Mouse (Mus musculus): Measurements from ENCODE around the gene Mid1. TPM values are rescaled to one million over a fixed set of nuclear protein-coding genes. Genes with fewer than 3 reads are reported as not detected.

Gene Mid1
- polyA plus RNA-seq, 1 experiment, result 13.8 TPM

DNA sequence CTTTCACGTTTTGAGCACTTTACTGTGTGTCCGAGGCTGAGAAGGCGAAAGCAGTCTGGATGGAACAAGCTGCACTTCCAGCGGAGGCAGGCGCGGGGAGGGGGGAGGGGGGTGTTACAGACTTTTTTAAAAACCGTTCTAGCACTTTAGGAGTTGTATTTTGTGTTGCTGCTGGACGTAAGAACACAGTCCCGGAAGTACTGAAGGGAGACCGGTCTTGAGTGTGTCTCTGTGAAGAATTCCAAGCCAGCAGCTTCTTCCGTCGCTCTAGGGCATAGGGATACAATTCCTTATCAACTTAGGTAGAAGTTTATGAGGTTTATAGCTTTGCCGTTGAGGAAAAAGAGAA is 195.3 kb downstream of the Mid1 start:
- Histone ChIP-seq H3K4me3 (replicated peaks) (peak overlapping the region; percentile 89), H3K27me3 (replicated peaks) (peaks cover 39% of the 10 kb centered on the region), H3K9me3 (no peaks in the 10 kb centered on the region), H3K36me3 (replicated peaks; ENCODE audit: low read length) (no peaks in the 10 kb centered on the region), H3K4me1 (peaks cover 8% of the 10 kb centered on the region)
- no peak for TF ChIP-seq FLI1 (IDR thresholded peaks at IDR 0.05; ENCODE audit: low read length)
- no peak for TF ChIP-seq GATA1 (IDR thresholded peaks at IDR 0.05; ENCODE audit: borderline replicate concordance, low read length)

DNA sequence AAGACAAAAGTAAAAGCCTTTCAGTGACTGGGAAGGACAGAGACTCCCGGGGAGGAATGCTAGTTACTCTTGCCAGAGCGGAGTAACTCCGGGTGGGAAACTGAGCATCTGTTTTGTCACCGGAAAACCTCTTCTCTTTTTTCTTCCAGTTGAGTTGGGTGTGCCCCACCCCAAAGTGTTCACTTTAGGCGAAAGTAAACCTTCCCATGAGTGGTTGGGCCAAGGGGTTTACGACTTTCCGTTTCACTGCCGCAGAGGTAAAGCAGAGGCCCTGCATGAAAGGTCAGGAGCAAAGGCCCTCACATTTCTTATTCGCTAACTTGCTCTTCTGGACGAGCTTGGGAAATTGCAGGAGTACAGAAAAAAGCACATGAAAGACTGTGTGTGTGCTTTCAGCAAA is 195.8 kb downstream of the Mid1 start:
- peaks cover 39% of the 10 kb centered on the region for H3K27me3 ChIP-seq (replicated peaks)
- TF ChIP-seq FLI1 (IDR thresholded peaks at IDR 0.05; ENCODE audit: low read length), result no peak
- no peak for TF ChIP-seq GATA1 (IDR thresholded peaks at IDR 0.05; ENCODE audit: borderline replicate concordance, low read length)
- H3K4me3 ChIP-seq (replicated peaks), result peak overlapping the region; percentile 38
- no peaks in the 10 kb centered on the region for H3K36me3 ChIP-seq (replicated peaks; ENCODE audit: low read length)
- peaks cover 8% of the 10 kb centered on the region for H3K4me1 ChIP-seq
- H3K9me3 ChIP-seq, result no peaks in the 10 kb centered on the region

DNA sequence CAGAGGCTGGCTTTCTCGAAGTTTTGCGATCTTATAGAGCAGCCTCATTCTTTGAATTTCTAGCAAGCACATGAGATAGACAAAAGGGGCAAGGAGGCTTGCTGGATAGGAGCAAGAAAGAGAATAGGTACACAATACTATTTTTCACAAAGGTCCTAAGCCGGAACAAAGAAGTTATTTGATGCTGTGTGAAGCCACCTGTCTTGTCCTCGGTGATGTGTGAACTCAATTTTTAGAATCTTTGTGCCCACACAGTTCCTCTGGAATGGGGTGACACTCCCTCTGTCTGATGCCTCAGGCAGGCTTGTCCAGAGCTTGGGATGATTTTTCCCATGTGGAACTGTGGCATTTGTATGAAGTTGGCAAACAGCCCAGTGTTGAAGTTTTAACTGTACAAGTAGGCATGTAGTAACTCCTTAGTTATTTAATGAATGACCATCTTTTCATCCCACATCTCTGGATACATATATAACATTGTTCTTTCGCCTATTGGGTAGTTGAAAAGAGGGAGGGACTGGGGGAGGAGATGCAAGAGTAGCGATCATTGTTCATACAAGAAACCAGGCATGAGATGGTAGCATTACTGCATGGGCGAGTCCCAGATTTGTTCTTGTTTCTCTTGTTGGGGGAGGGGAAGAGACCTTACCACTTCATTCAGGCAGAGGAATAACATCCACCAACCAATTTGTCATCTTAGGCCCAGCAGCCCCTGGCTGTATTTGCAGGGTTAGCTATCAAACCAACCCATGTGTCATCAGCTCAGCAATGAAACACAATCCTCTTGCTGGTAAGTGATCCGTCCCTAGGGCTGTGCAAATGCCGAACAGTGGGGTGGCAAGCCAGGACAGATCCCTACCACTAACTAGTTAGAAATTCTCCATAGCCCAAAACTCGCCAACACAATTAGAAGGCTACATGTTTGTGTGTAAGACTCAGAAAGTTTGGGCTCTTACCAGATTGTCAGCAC is 196.5 kb downstream of the Mid1 start:
- Histone ChIP-seq H3K4me1 (peaks cover 8% of the 10 kb centered on the region), H3K9me3 (no peaks in the 10 kb centered on the region), H3K36me3 (replicated peaks; ENCODE audit: low read length) (no peaks in the 10 kb centered on the region), H3K4me3 (replicated peaks) (no peak overlapping the region), H3K27me3 (replicated peaks) (peaks cover 39% of the 10 kb centered on the region)
- TF ChIP-seq GATA1 (IDR thresholded peaks at IDR 0.05; ENCODE audit: borderline replicate concordance, low read length) (no peak), FLI1 (IDR thresholded peaks at IDR 0.05; ENCODE audit: low read length) (no peak)

DNA sequence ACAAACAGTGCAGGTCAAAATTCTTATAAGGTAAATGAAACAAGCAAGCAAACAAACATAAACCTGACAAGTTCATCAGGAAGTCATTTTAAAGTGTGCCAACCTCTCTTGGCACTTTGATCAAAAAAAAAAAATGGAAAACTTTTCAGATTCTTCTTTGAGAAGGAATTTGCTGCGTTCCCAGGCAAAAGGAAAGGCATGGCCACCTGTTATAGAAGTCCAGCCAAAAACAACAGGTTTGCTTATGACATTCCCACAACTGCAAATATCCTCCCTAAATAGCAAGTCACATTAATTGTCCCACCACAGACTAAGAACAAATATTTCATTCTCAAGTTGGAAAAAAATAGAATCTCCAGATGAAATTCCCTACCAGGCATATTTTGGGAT is 197.2 kb downstream of the Mid1 start:
- H3K4me1 ChIP-seq, result peaks cover 8% of the 10 kb centered on the region
- TF ChIP-seq GATA1 (IDR thresholded peaks at IDR 0.05; ENCODE audit: borderline replicate concordance, low read length) (no peak), FLI1 (IDR thresholded peaks at IDR 0.05; ENCODE audit: low read length) (no peak)
- H3K36me3 ChIP-seq (replicated peaks; ENCODE audit: low read length), result no peaks in the 10 kb centered on the region
- H3K4me3 ChIP-seq (replicated peaks), result no peak overlapping the region
- peaks cover 39% of the 10 kb centered on the region for H3K27me3 ChIP-seq (replicated peaks)
- H3K9me3 ChIP-seq, result no peaks in the 10 kb centered on the region

DNA sequence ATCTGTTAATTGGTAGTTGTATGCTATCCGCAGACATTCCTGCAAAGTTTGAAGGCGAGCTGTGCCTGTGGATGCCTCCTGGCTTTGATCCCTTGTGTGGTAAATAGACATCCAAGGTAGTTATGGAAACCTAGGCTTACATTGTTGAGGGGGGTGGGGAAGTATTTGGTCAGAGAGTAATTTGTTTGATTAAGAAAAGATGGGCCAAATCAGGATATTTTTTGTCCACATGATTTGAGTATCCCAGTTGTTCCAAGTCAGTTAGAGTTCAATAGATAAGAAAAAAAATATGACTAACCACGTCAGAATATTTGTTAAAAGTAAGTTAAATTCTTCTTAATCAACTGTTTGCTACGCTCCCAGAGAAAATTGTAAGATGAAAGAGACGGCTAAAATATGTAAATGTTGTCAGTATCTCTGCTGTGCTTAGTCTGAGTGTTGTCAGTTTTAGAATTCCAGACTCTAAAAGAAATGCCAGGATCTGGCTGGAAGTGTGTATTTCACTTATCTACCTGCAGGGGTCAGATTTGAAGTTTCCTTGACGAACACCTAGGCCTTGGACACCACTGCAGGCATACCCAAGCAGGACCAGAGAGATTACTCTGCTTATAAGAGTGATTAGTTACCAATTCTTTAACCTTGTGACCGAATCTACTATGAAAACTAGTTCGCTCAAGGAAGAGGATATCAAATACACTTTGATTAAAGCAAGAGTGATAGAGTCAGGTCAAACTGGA is 198.7 kb downstream of the Mid1 start:
- TF ChIP-seq FLI1 (IDR thresholded peaks at IDR 0.05; ENCODE audit: low read length) (no peak), GATA1 (IDR thresholded peaks at IDR 0.05; ENCODE audit: borderline replicate concordance, low read length) (no peak)
- Histone ChIP-seq H3K27me3 (replicated peaks) (peaks cover 31% of the 10 kb centered on the region), H3K36me3 (replicated peaks; ENCODE audit: low read length) (no peaks in the 10 kb centered on the region), H3K4me3 (replicated peaks) (no peak overlapping the region), H3K9me3 (no peaks in the 10 kb centered on the region), H3K4me1 (peaks cover 8% of the 10 kb centered on the region)

DNA sequence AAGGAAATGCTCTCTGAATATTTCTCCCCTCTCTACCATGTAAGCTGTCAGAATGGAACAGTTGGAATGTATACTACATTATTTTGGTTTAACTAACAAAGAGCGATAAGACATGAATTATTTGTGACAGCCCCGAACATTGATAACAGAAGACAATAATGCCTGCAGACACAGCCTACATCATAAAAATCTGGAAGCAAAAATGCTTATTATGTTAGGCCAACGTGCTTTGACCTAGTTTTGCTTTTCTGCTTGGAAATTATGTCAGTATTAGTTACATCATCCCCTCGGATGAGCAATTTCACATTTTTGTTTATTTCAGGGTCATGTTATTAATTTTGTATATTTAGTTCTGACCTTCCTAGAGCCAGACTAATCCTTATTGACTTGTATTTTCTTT is 205.5 kb downstream of the Mid1 start:
- H3K4me3 ChIP-seq (replicated peaks), result no peak overlapping the region
- no peaks in the 10 kb centered on the region for H3K27me3 ChIP-seq (replicated peaks)
- no peaks in the 10 kb centered on the region for H3K4me1 ChIP-seq
- TF ChIP-seq GATA1 (IDR thresholded peaks at IDR 0.05; ENCODE audit: borderline replicate concordance, low read length) (no peak), FLI1 (IDR thresholded peaks at IDR 0.05; ENCODE audit: low read length) (no peak)
- H3K9me3 ChIP-seq, result no peaks in the 10 kb centered on the region
- H3K36me3 ChIP-seq (replicated peaks; ENCODE audit: low read length), result no peaks in the 10 kb centered on the region

DNA sequence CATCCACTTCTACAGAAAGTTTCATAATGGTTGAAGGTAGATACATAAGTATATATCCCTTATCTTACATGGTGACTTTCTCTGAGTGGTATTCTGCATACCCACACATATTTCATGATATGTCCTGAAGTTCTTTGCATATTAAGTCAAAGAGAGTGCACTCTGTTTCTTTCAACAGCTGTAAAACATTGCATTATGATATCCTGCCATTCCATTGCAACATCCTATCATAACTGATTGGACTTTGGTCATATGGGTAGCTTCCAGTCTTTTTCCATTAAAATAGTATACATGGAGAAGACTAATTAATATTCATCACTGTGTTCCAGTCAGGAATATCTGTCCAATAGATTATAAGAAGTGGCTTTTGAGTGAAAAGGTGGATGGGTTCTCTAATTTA is 207.1 kb downstream of the Mid1 start:
- no peak for TF ChIP-seq FLI1 (IDR thresholded peaks at IDR 0.05; ENCODE audit: low read length)
- TF ChIP-seq GATA1 (IDR thresholded peaks at IDR 0.05; ENCODE audit: borderline replicate concordance, low read length), result no peak
- Histone ChIP-seq H3K27me3 (replicated peaks) (no peaks in the 10 kb centered on the region), H3K4me3 (replicated peaks) (no peak overlapping the region), H3K36me3 (replicated peaks; ENCODE audit: low read length) (no peaks in the 10 kb centered on the region), H3K9me3 (no peaks in the 10 kb centered on the region), H3K4me1 (no peaks in the 10 kb centered on the region)

DNA sequence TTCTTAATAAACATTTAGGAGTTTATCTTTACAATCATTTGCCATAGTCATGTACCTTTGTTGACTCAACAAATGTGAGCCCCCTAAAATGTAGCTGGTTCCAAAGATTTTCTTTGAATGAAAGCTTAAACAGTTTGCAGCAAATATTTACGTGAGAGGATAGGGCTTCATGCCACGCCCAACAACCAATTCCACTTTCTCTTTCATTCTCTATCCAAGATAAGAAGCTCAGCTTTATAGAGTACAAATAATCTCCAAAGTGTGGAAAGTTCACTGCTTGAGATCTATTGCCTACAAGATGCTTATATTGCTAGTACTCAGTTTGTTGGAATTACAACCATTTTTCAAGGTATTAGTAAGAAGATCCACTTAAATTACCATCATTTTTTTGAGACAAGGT is 207.6 kb downstream of the Mid1 start:
- Histone ChIP-seq H3K4me3 (replicated peaks) (no peak overlapping the region), H3K27me3 (replicated peaks) (no peaks in the 10 kb centered on the region), H3K4me1 (no peaks in the 10 kb centered on the region), H3K9me3 (no peaks in the 10 kb centered on the region), H3K36me3 (replicated peaks; ENCODE audit: low read length) (no peaks in the 10 kb centered on the region)
- TF ChIP-seq FLI1 (IDR thresholded peaks at IDR 0.05; ENCODE audit: low read length) (no peak), GATA1 (IDR thresholded peaks at IDR 0.05; ENCODE audit: borderline replicate concordance, low read length) (no peak)

DNA sequence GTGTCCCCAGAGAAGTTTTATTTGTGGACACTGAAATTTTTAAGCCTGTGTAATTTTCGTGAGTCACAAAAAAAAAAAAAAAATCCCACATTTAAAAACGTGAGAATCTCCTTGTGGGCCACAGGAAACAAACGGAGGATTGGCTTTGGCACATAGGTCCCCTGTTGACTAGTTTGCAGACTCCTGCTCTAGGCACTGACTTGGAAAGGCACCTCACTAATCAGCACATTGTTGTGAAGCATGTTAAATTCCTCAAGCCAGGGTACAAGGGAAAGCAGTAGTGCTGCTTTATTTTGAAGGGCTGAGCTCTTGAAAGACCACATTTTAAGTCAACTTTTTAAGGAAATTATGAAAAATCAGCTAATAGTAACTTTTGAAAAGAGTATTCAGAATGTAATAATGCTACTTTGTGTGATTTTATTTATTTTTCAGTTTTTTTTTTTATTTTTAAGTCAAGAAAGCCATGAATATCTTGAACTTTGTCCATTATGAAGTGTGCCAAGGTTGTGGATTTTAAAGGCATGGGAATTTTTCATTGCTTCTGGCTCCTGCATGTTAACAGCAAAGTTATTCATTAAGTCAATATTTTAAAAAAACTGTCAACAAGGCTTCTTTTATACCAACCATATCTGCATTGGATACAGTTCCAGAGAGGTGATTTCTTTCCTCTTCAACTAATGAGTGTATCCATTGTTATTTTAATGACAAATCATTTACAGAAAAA is 214.4 kb downstream of the Mid1 start:
- H3K9me3 ChIP-seq, result no peaks in the 10 kb centered on the region
- no peaks in the 10 kb centered on the region for H3K27me3 ChIP-seq (replicated peaks)
- H3K4me3 ChIP-seq (replicated peaks), result no peak overlapping the region
- no peaks in the 10 kb centered on the region for H3K36me3 ChIP-seq (replicated peaks; ENCODE audit: low read length)
- TF ChIP-seq GATA1 (IDR thresholded peaks at IDR 0.05; ENCODE audit: borderline replicate concordance, low read length) (no peak), FLI1 (IDR thresholded peaks at IDR 0.05; ENCODE audit: low read length) (no peak)
- no peaks in the 10 kb centered on the region for H3K4me1 ChIP-seq
